Mouse (Mus musculus): Measurements from ENCODE around the gene Gpd1. TPM values are rescaled to one million over a fixed set of nuclear protein-coding genes. Genes with fewer than 3 reads are reported as not detected.

Gene Gpd1
- total RNA-seq, 2 experiments from 2014 or later, result 135 to 146 TPM

- no peak for DNase-seq
Observed at GRCm38 (mm10) chr15:99772925-99773324, 55.6 kb downstream of the Gpd1 start.

Other genes with a start within 250 kb of the Gpd1 start
- 1 to 10 TPM; 3.9 to 5.0 TPM for gene Bcdin3d, start 242.8 kb upstream of the Gpd1 start, total RNA-seq (2021)
- gene Faim2, start 189.3 kb upstream of the Gpd1 start, total RNA-seq (2021), result 100 to 1,000 TPM; 373 to 394 TPM
- not detected for gene Aqp2, start 138.5 kb upstream of the Gpd1 start, total RNA-seq (2021)
- not detected for gene Aqp5, start 126.7 kb upstream of the Gpd1 start, total RNA-seq (2021)
- under 1 TPM in 1 of 2 experiments, not detected in 1; 0.25 TPM for gene Aqp6, start 116.1 kb upstream of the Gpd1 start, total RNA-seq (2021)
- 1 to 10 TPM; 5.2 TPM for gene Racgap1, start 65.9 kb upstream of the Gpd1 start, total RNA-seq (2021)
- 10 to 100 TPM; 34.4 to 36.3 TPM for gene Asic1, start 47.1 kb upstream of the Gpd1 start, total RNA-seq (2021)
- gene Smarcd1, start 15.4 kb upstream of the Gpd1 start, total RNA-seq (2021), result 100 to 1,000 TPM; 106 to 109 TPM
- gene Gm17349, start 12.0 kb upstream of the Gpd1 start, total RNA-seq (2021), result 1 to 10 TPM; 4.1 to 6.3 TPM
- gene Cox14, start 8.1 kb downstream of the Gpd1 start, total RNA-seq (2021), result 100 to 1,000 TPM; 122 to 134 TPM
- 10 to 100 TPM; 29.6 to 30.2 TPM for gene Cers5, start 55.4 kb downstream of the Gpd1 start, total RNA-seq (2021)
- 10 to 100 TPM; 11.6 to 12.4 TPM for gene Lima1, start 157.9 kb downstream of the Gpd1 start, total RNA-seq (2021)
- gene Fam186a, start 249.5 kb downstream of the Gpd1 start, total RNA-seq (2021), result under 1 TPM; 0.05 to 0.07 TPM

Data from layer of hippocampus, postnatal 36 days (tissue).